Mouse (Mus musculus) heart, adult 10 weeks (tissue): ENCODE measurements around the gene Bmp2k. TPM values are rescaled to one million over a fixed set of nuclear protein-coding genes. Genes with fewer than 3 reads are reported as not detected.

Experiments used
- polyA plus RNA-seq: library from polyadenylated mRNA; stranded (reverse); fragments of 350-450 nt; fragmentation: Illumina TruSeq; extraction: RNeasy Lipid Tissue Mini Kit (QIAGEN cat#74804); gene quantifications from one replicate; pipeline ENCODE4 v1.2.3, GENCODE M21; 2014; ENCODE audit warnings: low read depth, low replicate concordance

Bmp2k gene
- polyA plus RNA-seq = 3.0 TPM

DNA sequence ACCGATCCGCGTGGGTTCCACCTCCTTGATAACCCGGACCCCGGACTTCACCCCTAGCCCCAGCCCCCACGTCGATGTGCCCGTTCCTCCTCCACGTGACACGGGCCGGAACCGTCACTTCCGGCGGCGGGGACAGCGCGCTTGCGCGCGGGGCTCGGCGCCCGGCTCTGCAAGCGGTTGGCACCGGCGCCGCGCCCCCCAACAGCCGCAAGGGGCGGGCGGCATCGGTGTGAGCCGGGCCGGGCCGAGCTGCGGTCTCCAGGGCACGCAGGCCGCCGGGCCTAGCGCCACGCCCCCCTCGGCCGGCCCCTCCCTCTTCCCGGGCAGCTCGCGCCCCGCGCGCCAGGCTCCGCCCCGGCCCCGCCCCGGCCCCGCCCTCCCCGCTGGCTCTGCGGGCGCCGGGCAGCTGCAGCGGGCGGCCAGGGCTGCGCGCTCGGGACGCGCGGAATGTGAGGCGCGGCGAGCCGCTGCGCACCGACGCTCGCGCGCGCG lies at the start of gene Bmp2k:
Gene Bmp2k, plus strand, starts transcription at position 380 of the 492 bp plus-strand sequence.

DNA sequence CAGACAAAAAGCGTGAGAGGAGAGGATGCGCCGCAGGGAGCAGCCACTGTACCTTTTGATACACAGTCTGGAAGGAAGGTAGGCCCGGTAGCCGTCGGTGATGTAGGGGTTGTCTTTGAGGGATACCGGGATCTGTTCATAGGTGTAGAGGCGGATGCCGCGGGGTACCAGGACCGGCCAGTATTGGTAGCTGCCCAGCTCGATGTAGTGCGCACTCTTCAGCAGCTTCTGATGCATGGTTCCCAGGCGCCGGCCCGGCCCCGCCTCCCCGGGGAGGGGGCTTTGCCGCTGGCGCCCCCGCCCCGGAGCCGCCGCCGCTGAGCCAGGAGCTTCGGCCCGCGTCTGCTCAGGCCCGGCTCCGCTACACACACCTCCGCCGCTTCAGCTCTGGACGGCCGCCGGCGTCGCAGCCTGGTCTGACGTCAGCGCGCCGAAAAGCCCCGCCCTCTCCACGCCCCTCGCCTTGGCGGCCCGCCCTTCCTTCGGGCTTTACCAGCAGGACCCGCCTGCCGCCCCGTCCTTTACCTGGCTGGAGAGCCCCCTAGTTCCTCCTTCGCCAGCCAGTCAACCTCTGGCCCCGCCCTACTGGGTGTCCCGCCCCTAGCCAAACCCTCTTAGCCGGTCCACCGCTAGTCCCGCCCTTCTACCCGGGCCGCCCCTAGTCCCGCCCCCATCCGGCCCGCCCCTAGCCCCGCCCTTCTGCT lies 113.9 kb downstream of the Bmp2k start, which contains the start of gene Paqr3:
Gene Paqr3, minus strand, starts transcription at position 390 of the 704 bp plus-strand sequence.

Other genes with a start within 250 kb of the Bmp2k start
- 41.4 TPM for gene Anxa3, start 204.3 kb upstream of the Bmp2k start, polyA plus RNA-seq
- gene Paqr3, start 113.9 kb downstream of the Bmp2k start, polyA plus RNA-seq = 1.3 TPM